ENCODE assay signal across 8 mouse cellular contexts in genomic region chr2:28908389-28909153, GRCm38 (mm10). TPM values are rescaled to one million over a fixed set of nuclear protein-coding genes. Genes with fewer than 3 reads are reported as not detected.
DNase-seq lines count a peak whose midpoint lies in the region; ATAC-seq and TF ChIP-seq lines count a peak whose summit lies in the region.

No protein-coding gene starts in this region.

- no peak overlapping the region for H3K9ac ChIP-seq in kidney, postnatal 0 days (ENCODE audit: low read depth, low read length)
- H3K9ac ChIP-seq in neural tube, embryonic 11.5 days (ENCODE audit: low read length): peak overlapping the region; percentile 31; the same call in 1 of the 2 replicates

- intact Hi-C loops in gastrocnemius, adult 2 months (cut with DNase I): no loop called here

- H3K9me3 ChIP-seq in E14TG2a.4 (ENCODE audit: low read length): 0 out of 2 replicates have a peak, but pooled peaks cover 2% of the 10 kb centered on the region
- H3K9me3 ChIP-seq in kidney, postnatal 0 days (replicated peaks; ENCODE audit: low read length): no peaks in the 10 kb centered on the region
- no peaks in the 10 kb centered on the region for H3K9me3 ChIP-seq in neural tube, embryonic 11.5 days (ENCODE audit: control insufficient read depth, low read length)

- peaks cover 57% of the 10 kb centered on the region for H3K27me3 ChIP-seq in E14TG2a.4 (ENCODE audit: insufficient read depth, low read length)
- peaks cover 51% of the 10 kb centered on the region for H3K27me3 ChIP-seq in kidney, postnatal 0 days (ENCODE audit: insufficient read depth, low read length)
- H3K27me3 ChIP-seq in neural tube, embryonic 11.5 days (ENCODE audit: control insufficient read depth, insufficient read depth, low read length): peaks cover 68% of the 10 kb centered on the region

- peak overlapping the region; percentile 39 for H3K4me2 ChIP-seq in kidney, postnatal 0 days (ENCODE audit: low read length)
- H3K4me2 ChIP-seq in neural tube, embryonic 11.5 days (ENCODE audit: low read depth): peak overlapping the region; percentile 41

- ATAC-seq in kidney, postnatal 0 days (replicated peaks; ENCODE audit: low FRiP score, low read depth): peak; percentile 60
- peak; percentile 70 for ATAC-seq in neural tube, embryonic 11.5 days (ENCODE audit: insufficient read depth, low FRiP score, low TSS enrichment)

- peaks cover 56% of the 10 kb centered on the region for H3K4me1 ChIP-seq in E14TG2a.4 (replicated peaks; ENCODE audit: low read depth, low read length)
- H3K4me1 ChIP-seq in kidney, postnatal 0 days (replicated peaks; ENCODE audit: insufficient read depth, low read length): peaks cover 15% of the 10 kb centered on the region; the same call in 1 of the 2 replicates
- H3K4me1 ChIP-seq in neural tube, embryonic 11.5 days (ENCODE audit: control insufficient read depth, insufficient read depth, low read length): peaks cover 28% of the 10 kb centered on the region

- peaks cover 33% of the 10 kb centered on the region for H3K36me3 ChIP-seq in E14TG2a.4 (ENCODE audit: insufficient read depth, low read length)
- H3K36me3 ChIP-seq in kidney, postnatal 0 days (ENCODE audit: insufficient read depth, low read length): peaks cover 13% of the 10 kb centered on the region; the same call in 1 of the 2 replicates
- H3K36me3 ChIP-seq in neural tube, embryonic 11.5 days (ENCODE audit: control insufficient read depth, insufficient read depth, low read length): no peaks in the 10 kb centered on the region

- H3K27ac ChIP-seq in gastrocnemius, adult 2 months: peak overlapping the region; percentile 61
- H3K27ac ChIP-seq in kidney, postnatal 0 days: no peak overlapping the region
- H3K27ac ChIP-seq in neural tube, embryonic 11.5 days (ENCODE audit: low read depth, low read length): peak overlapping the region; percentile 44; the same call in 1 of the 2 replicates

- under 1% methylated on average over 39 of the region's 39 CpGs for WGBS in kidney, postnatal 0 days
- under 1% methylated on average over 39 of the region's 39 CpGs for WGBS in neural tube, embryonic 11.5 days

- peak overlapping the region; percentile 68 for H3K4me3 ChIP-seq in E14TG2a.4 (replicated peaks; ENCODE audit: low read length)
- H3K4me3 ChIP-seq in gastrocnemius, adult 2 months: peak overlapping the region; percentile 68
- H3K4me3 ChIP-seq in kidney, postnatal 0 days (replicated peaks; ENCODE audit: low read depth, low read length): peak overlapping the region; percentile 24
- peak overlapping the region; percentile 15; the same call in 1 of the 2 replicates for H3K4me3 ChIP-seq in neural tube, embryonic 11.5 days (ENCODE audit: low read depth, low read length)

- DNase-seq in ZHBTc4 (ENCODE audit: low read depth, low spot score): peak; percentile 40
- peak; percentile 59 for DNase-seq in gastrocnemius, adult 2 months
- DNase-seq in kidney, postnatal 0 days (ENCODE audit: low spot score): no peak
- peak; percentile 73 for DNase-seq in neural tube, embryonic 11.5 days (ENCODE audit: low spot score)
- no peak for DNase-seq in right cerebral cortex, postnatal 14 days
- no peak for DNase-seq in cerebellum, adult 11 months
- no peak for DNase-seq in c-Kit-positive CD71-positive TER-119-positive erythroid progenitor cells, embryonic 14.5 days (ENCODE audit: low spot score)

- TF ChIP-seq CTCF in E14TG2a.4 (conservative IDR thresholded peaks at IDR 0.05; ENCODE audit: low read length): no peak
- no peak for TF ChIP-seq CTCF in gastrocnemius, adult 2 months (IDR thresholded peaks at IDR 0.05)
- TF ChIP-seq CTCF in kidney, postnatal 0 days (IDR thresholded peaks at IDR 0.05; ENCODE audit: low read depth): no peak

RNA-seq across cellular contexts. Expression of gene Barhl1, which starts 7.9 kb away (rescaled TPM):
- total RNA-seq in gastrocnemius, adult 2 months (2021): not detected
- polyA plus RNA-seq in kidney, postnatal 0 days (2015; fragmentation: Nextera tagmentation; extraction: Ambion mirVana): not detected in 2 replicates
- 9.2 and 10.2 TPM in 2 replicates for polyA plus RNA-seq in neural tube, embryonic 11.5 days (2014; fragmentation: Nextera tagmentation; extraction: Ambion mirVana)

Comparison
In these comparisons a context has a peak if more than half of its experiments do, and no peak if none do; other contexts are left out.
1. H3K4me3 ChIP-seq: peak in every context shown above with its lines; median percentile 68 in E14TG2a.4; 68 in gastrocnemius, adult 2 months; 24 in kidney, postnatal 0 days; 15 in neural tube, embryonic 11.5 days.
2. DNase-seq: peak in ZHBTc4 (single experiment), gastrocnemius, adult 2 months (single experiment) and neural tube, embryonic 11.5 days (single experiment); none in kidney, postnatal 0 days (single experiment), right cerebral cortex, postnatal 14 days (single experiment), cerebellum, adult 11 months (single experiment) and c-Kit-positive CD71-positive TER-119-positive erythroid progenitor cells, embryonic 14.5 days (single experiment).